Mouse (Mus musculus) spleen, adult 2 months (tissue): ENCODE measurements at regions not wholly inside any gene's neighbourhood (a gene's known extent, or its start where the extent isn't known, plus 50 kb on each side); places are given as distances from the start of the nearest gene placed in this dataset.

Experiments
- CTCF ChIP-seq: fragments of 200-500 bp; IDR thresholded peaks from 2 replicates; pipeline ENCODE4 v1.5.1; 2011; ENCODE audit warnings: mild to moderate bottlenecking, inconsistent platforms; ENCODE audit not compliant: insufficient read depth, insufficient read length, insufficient replicate concordance; ENCODE audit errors: extremely low read depth
- POLR2A ChIP-seq: fragments of 200-500 bp; IDR thresholded peaks from 2 replicates; pipeline ENCODE4 v1.6.1; 2011; ENCODE audit warnings: low read depth, low read length, inconsistent platforms

GRCm38 (mm10) chr3:68790466-68790865, 78.9 kb upstream of the 1110032F04Rik start:
- no peak for TF ChIP-seq CTCF
- no peak for TF ChIP-seq POLR2A
